In the genomic region with DNA sequence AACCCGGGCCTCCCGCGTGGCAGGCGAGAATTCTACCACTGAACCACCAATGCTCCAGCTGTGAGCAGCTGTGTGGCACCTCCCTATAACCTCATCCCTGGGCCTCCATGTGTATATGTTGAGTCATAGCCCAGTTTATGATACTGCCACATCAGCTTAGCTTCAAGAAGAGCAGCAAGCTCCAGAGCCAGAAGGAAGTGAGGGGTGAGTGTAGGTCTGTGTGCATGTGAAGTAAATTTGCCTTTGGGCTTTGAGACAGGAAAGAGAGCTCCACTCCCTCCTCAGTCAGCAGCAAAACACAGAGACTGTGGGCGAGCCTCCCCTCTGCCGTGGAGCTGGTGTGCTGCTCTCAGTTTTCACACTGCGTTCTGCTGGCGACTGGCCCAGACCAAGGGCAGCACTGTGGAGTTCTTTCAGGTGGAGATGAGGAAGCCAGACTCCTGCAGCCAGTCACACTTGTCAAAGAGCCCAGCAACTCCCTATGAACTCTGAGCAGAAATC, we compare ENCODE assay signal across 1 mouse cellular context.
TF ChIP-seq lines count a peak whose summit lies in the region.

No protein-coding gene starts in this region.

TF ChIP-seq in MEL, 35 proteins besides CTCF, POLR2A, EP300 and RAD21 (continued from another document):
- TF ChIP-seq MXI1 (IDR thresholded peaks at IDR 0.05; ENCODE audit: low read depth, low read length) (no peak), POLR2AphosphoS2 (IDR thresholded peaks at IDR 0.05; ENCODE audit: low read length) (no peak)
